Mouse (Mus musculus) adrenal gland, adult (tissue): ENCODE measurements around the gene Gns.

Experiments
- DNase-seq, 2 experiments: peaks; one replicate each; pipeline ENCODE4 v3.0.0; 2022 to 2023; ENCODE audit warnings: low spot score in 1 of 2; ENCODE audit not compliant: inconsistent age in 2 of 2

The Gns gene

DNA sequence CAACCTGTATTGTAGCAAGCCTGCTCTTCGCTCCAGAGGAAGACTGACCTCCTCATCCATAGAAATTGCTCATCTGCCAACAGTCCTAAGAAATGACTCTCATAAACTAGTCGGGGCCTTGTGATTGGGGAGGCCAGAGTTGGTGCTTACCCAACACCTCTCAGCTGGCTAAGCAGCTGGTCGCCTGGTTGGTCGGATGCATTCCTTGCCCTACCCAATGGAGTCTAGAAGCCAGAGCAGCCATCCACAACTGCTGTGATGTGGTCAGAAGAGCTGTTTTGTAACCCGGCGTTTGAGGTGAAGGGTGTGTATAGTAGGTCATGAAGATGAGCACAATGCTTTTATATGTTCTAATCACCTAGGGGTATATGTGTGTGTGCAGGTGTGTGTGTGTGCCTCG, 33.7 kb downstream of the Gns start:
- no peak for DNase-seq

DNA sequence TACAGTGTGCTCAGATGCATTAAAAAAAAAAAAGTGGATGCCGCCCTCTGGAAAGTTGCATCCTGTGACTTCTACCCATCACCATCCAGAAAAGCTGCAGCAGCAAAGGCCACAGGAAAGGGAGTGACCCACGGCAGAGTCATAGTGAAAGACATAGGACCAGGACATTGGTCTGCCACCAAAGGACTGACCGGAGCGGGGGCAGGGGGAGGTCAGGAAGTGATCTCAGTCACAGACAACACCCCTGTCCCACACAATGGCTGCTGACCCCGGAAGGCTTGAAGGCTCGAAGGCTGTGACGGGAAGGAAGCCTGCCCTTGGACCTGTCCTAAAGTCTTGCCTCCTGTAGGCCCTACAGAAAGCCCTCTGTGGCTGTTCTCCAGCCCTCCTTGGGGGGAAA, 36.1 kb downstream of the Gns start:
- no peak for DNase-seq

DNA sequence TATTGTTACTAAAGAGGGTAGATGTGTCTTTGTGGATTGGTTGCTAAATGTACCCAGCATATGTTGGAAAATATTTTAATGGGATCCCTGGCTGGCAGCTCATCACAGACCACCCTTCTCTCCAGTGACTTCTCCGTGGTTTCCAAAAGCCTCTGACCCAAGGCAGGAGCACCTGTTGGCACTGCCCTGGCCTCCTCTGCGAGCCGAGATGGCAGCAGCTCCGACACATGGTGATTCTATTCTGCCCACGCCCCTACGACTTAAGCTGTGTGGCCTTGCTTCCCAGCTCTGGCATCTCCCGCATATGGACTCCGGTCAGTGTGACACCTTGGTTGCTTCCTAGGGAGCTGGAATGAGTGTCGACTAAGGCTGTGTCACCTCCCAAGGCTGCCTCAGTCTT, 38.2 kb downstream of the Gns start:
- DNase-seq: no peak

DNA sequence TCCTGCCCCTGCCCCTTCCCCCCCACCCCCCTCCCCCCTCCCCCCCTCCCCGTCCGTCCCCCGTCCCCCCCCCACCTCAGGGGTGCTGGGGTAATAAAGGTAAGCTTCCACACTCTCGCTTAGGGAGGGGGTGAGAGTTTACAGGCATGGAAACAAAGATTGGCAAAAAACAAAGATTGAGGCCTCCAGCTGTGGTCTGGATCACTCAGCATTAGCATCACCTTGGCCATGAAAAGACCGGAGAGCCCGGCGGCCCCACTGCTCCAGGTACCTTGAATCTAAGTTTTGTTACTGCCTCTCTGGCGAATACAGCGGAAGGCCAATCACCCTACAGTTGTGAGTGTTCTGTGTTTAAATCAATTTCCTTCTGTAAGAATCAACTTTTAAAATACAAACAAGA, 39.1 kb downstream of the Gns start:
- no peak for DNase-seq

DNA sequence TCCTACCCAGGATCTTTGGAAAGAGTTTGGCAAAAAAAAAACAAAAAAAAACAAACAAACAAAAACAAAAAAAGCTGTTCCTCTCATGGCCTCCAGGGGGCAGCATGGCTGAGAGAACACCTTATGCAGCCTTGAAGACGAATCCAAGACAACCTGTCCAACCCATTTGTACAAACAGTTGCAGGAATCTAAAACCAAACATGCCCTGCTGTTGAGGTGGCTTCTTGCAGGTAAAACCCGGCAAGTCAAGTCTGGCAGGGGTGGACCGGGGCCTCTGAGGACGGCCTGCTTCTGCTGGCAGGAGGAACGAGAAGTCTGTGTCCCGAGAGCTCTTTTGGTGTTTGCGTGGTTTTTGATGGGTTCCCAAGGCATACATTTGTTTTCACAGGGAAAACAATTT, 44.8 kb downstream of the Gns start:
- DNase-seq: peak; percentile 20 to 75

DNA sequence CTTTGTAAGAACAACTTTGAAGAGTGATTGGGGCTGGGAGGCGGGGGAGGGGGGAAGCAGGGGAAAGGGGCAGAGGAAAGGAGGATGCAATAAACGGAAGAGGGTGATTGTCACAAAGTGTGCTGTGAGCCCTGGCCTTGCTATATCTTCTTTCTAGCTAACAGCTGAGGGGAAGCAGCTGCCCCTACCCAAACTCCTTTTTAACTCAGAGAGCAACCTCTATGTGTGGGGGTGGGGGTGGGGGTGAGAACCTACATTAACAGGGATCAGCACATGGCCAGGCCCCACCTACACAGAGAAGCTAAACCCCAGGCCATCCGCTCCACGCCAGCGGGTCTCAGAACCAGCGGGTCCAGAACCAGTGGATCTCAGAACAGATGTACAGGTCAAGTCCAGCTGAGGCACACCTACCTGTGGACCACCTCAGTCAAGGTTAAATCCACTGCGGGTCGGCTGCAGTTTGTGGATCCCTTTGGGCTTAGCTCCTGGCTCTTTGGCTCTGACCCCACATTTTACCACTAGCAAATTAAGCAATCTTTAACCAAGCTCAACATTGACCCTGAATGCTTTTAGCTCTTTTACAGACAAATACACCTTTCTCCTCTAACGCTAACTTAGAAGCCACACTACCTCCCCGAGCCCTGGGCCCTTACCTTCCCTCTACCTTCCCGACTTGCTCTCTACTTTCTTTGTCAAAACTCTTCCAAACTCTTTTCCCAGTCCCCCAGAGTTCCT, 47.0 kb downstream of the Gns start:
- no peak for DNase-seq

DNA sequence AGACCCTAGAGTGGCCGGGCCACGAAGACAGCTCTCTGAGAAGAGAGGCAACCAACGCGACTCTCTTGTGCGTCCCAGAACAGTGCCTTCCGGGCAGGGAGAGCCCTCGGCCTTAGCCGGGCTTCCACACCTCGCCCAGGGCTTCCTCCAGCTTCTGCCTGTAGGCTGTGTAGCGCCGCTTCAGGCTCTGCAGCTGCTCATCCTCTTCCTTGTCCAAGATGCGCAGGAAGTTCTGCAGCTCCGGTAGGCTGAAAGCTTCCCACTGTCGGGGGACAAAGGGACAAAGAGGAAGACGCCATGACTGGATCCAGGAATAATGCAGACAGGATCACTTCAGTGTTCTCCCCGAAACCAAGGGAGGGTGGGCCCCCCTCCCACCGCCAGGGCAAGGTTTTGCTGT, 47.9 kb downstream of the Gns start:
- DNase-seq: peak; percentile 24 to 50

DNA sequence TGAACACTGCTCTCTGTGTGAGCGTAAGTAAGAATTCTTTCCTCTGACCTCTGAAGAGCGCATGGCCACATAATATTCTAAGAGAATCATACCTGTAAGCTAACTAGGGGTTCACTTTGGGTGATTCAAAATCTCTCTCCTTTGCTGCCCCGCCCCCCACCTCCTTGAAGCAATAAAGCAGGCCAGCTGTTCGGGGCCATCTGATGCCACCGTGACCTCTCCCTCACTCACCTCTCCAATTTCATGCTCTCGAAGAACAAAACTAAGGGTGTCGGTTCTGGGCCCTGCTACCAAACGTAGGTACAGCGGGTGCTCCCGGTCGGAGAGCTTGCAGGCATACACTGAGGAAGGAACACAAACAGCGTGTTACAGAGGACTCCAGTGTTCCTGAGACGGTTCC, 49.2 kb downstream of the Gns start:
- no peak for DNase-seq

DNA sequence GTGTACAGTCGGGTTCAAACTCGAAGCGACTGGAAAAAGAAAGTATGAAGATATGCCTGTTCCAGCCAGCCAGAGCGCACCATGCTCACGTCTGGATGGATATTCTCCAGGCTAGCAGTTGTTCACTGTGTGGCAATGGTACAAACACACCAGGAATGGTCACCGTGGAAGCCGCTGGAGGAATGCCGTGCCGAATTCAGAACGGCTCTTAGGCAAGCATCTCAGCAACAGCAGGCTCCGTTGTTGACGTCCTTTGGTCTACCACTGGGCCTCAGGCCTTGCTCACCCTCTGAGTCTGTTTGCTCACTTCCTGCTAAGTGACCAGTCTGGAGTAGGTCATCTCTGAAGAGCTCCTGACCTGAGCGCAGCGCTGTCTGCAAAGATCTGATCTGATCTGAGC, 53.9 kb downstream of the Gns start:
- DNase-seq: no peak

DNA sequence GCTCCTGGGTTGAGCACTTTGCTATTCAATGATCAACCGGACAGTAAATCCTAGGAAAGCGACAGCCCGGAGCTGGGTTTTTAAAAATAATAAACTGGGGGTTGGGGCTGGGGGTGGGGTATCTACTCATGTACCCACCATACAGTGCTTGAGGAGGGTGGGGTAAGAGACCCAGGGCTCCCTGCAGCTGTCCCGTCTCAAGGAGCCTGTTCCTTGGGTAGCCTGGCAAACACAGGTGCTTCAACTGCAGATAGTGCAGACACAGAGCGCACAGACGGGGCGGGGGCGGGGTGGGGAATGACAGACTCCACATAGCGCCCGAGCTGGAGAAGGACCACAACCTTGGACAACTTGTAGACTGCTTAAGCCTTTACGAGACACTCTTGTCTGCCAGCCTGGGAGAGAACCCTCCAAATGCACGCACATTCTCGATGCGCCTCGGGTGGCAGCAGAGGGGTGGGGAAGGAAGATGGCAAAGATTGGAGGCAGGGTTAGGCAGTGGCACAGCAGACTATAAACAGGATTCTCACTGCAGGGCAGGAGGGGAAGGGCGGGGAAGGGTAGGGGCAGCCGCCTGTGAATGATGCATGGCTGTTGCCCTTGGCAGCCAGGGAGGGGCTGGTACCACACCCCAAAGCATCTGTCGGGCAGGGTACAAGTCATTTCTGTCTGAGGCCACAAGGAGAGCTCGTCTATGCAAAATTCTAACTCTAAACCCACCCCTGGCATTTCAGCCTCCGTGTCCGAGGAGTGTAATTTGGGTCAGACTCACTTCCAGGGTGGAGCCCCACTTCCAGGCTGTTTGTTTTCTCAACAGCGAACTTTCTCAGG, 55.0 kb downstream of the Gns start:
- no peak for DNase-seq

DNA sequence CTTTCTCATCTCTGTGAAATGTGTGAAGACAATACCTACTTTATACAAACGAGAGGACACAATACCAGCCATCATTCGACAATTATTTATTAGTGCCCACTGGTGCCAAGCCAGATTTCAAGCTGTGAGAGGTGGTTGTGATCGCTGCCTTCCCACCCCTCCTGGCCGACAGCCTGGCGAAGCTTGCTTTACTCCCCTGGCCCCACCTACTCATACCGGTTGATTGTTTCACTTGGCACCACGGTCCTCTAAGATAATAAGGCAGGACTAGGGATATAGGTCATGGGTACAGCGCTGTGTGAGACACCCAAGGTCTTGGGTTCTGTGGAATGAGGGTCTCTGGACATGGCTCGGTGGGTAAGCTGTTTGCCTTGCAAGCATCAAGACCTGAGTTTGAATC, 56.1 kb downstream of the Gns start:
- DNase-seq: no peak

DNA sequence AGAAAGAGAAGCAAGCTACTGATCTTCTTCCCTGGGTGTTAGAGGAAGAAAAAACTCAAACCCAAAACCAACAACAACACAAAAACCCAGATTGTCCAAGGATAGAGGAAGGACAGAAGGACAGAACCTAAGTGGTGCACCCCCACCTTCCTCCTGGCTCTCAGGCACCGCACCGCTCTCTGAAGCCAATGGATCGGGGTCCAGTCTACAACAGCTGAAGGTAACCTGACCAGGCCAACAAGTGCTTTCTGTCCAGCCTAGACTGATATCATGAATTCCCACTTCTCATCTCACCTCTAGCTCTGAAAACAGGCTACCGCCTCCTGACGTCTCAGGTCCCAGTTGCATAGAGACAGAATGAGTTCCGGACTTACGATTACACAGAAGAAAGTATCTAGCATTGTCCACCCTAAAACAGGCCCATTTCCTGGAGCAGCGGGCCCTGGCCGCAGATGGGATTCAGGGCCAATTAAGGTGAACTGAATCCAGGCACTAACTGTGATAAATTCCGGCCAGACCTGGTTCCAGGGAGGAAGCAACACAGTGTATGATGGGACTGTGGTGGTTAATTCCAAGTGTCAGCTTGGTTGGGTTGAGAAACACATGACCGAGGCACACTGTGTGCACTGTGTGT, 56.9 kb downstream of the Gns start:
- no peak for DNase-seq

DNA sequence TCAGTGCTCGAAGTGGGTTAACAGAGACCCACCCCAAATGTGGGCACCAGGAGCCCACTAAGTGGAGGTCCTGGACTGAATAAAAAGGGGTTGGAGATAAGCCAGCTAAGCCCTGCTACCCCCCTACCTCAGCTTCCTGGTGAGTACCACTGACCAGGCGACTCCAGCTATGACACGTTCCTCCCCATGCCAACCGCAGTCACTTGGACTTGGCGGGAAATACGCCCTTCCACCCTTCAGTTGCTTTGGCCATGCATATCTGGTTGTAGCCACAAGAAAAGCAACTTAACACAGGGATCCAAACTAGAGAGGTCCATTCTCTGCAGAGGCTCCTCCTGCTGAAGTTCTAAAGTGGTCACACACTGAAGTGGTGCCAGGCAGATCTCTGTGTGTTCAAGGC, 57.4 kb downstream of the Gns start:
- DNase-seq: no peak

DNA sequence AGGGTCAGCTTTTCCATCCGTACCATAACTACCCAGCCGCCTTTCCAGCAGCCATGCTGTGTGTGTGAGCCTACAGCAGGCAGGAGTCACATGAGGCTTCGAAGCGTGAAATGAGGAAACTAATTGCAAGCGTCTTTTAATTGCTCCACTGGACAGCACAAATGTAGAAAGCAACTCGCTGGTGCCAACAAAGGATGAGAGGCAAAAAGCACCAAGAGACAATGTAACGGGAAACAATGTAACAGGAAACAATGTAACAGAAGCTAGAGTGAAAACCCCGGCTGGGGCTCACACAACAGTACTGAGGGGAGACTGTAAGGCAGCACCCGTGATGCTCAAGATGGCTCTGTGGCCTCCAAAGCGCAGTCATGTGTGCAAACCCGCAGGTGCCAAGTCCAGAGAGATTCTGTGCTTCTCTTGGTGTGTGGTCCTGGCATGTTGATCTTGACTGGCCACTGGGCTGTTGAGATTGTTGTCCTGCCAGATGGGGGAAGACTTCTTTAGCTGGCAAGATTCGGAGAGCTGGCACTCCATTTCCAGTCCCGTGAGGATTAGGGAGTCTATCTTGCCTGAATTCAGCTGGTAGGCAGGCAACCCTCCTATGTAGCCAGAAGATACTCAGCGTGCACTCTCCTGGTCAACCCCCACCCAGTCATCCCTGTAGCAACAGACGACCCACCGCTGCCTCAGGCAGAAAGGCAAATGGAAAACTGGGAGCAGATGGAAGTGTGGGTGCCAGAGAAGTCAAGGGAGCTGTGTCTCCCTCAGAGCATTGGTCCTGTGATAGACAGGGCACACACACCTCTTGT, 58.9 kb downstream of the Gns start:
- no peak for DNase-seq

DNA sequence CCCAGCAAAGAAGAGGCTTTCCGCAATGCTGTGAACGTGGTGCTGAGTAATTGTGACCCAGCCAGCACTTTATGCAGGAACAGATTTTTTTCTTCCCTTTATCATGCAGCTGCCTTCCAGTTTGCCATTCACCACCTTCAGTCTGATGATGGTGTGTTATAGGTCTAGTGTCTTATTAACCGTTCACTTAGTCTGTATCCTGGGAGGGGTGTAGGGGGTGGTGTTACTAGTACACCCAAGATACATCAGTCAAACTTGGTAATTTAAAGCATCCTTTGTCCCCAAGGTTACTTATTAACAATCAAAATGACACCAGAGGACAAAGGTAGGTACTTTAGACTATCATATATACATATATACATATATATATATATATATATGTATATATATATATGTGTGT, 59.6 kb downstream of the Gns start:
- DNase-seq: no peak

DNA sequence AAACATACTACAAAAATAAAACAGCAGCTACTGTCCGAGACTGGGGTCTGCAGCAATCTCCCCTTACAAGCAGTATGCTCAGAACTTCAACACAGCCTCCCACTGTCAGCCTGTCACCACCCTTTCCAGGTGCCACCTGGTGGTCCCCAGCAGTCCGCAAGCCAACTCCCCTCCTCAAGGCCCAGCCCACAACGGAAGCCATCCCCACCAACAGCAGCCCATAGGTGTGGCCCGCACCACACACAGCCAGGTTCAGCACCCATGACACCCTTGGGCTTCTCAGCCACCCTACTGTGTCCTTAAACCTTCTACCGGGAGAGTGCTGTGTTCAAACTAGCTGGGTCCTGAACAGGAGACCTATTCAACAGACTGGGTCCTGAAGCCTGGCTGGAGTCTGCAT, 60.2 kb downstream of the Gns start:
- DNase-seq: no peak

DNA sequence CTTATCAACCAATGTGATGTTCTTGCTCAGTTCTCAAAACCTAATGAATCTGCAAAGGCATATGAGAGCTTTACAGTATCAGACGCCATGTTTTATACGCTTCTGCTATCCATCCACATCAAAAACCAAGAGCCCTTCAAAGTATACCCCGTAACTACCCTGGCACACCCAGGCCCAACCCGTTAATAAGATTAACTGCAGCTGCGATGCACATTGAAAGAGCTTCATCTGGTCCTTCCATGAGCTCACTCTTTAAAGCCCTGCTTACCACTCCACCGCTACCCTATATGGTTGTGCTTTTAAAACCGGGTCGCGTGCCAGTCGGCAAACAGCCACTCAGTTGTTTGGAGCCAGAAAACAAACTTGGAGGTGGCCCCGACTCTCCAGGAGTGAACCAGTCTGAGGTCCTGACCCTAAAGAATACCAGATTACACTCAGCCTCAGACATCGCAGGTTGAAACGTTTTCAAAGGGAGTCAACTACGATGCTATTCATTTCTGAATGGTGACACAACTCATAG, 60.7 kb downstream of the Gns start:
- no peak for DNase-seq

DNA sequence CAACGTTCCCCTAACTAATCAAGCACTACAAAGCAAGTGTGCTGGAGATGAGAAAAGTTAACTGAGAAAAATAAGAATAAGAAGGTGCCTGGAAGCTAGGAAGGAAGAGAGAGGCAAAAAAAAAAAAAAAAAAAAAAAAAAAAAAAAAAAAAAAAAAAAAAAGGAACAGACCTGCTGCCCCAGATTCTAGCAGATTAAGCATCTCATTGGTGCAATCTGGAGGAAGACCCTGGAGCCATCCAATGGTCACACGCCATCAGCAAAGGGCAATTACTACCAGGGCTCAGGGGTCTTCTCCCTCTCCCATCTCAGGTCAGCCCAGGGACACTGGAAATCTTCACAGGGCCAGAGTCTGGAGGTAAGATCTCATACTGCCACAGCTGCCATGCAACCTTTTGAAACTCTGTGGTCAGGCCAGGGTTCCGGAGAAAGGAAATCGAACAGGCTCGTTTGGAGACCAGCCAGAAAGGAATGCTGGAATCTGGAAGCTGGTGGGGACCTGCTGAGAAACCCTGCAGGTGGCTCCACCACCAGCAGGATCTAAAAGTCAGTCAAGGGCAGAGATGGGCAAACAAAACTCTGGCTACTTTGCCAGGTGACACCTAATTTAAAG, 61.7 kb downstream of the Gns start:
- DNase-seq: peak in 1 of 2 experiments; percentile 67

DNA sequence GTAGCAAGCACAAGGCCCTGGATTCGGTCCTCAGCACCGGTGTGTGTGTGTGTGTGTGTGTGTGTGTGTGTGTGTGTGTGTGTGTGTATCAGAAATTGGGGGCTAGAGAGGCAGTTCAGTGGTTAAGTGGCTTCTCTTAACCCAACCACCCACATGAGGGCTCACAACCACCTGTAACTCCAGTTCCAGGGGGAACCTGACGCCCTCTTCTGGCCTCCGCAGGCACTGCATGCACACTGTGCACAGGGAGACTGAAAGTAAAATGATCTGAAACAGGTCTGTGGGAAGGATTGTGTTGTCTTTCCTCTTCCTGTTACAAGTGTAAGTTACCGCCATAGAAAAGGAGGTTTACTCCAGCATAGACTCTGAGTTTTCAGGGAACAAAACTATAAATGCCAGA, 62.2 kb downstream of the Gns start:
- peak in 1 of 2 experiments; percentile 61 for DNase-seq

DNA sequence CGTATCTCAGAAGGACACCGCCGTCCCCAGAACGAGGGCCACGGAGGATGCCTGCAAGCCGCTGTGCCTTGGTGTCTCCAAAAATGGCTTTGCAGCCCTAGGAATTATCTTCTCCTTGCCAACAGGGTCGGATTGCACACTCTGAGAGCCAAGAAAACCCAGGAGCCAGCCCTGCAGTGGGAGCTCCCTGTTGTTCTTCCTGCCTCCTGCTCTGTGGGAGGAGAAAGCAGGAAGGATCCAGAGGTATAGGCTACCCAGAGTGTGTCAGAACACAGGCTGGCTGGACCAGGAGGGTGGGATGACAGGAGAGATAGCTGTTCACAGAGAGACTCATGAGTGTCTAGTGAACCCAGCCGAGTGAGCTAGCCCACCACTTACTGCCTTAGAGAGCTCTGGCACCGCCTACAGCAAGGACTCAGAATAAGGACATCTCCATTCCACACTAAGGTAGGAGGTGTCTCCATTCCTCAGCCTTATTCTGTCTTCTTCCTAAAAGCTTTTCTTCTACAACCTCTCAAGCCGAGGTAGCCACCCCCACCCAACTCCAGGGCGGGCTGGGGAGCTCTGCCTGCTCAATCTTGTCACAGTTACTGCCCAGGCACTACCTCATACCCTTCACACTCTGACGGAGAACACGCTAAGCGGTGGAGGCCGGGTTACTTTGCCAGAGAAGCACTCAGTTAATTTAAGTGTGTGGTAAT, 63.3 kb downstream of the Gns start:
- no peak for DNase-seq
